ENCODE assay signal across 8 mouse cellular contexts in genomic region chr14:59075845-59076745, GRCm38 (mm10).
A peak's percentile ranks its signal among the peaks of the same experiment; 100 is the strongest.
DNase-seq lines count a peak whose midpoint lies in the region; ATAC-seq and TF ChIP-seq lines count a peak whose summit lies in the region.

No protein-coding gene starts in this region.

- no peaks in the 10 kb centered on the region for H3K4me1 ChIP-seq in intestine, embryonic 14.5 days (replicated peaks; ENCODE audit: control insufficient read depth, insufficient read depth, low read length)
- no peaks in the 10 kb centered on the region for H3K4me1 ChIP-seq in intestine, postnatal 0 days (replicated peaks; ENCODE audit: control insufficient read depth, insufficient read depth, low read length)
- H3K4me1 ChIP-seq in heart, embryonic 14.5 days (ENCODE audit: control insufficient read depth in 2 of 2, insufficient read depth in 2 of 2, low read length in 2 of 2), result peaks cover 0 to 5% of the 10 kb centered on the region in 2 experiments; a peak in 3 of 4 replicates
- peaks cover 7% of the 10 kb centered on the region; the same call in 1 of the 2 replicates for H3K4me1 ChIP-seq in midbrain, embryonic 13.5 days (replicated peaks)

- H3K4me2 ChIP-seq in intestine, embryonic 14.5 days (ENCODE audit: low read length), result peak overlapping the region; percentile 30
- no peak overlapping the region for H3K4me2 ChIP-seq in intestine, postnatal 0 days (replicated peaks; ENCODE audit: low read depth)
- H3K4me2 ChIP-seq in heart, embryonic 14.5 days (ENCODE audit: low read length), result peak overlapping the region; percentile 57
- peak overlapping the region; percentile 36 for H3K4me2 ChIP-seq in midbrain, embryonic 13.5 days (replicated peaks)

- no peak overlapping the region for H3K4me3 ChIP-seq in intestine, embryonic 14.5 days (ENCODE audit: low read depth, low read length)
- no peak overlapping the region for H3K4me3 ChIP-seq in intestine, postnatal 0 days (ENCODE audit: low read depth, low read length)
- no peak overlapping the region for H3K4me3 ChIP-seq in heart, embryonic 14.5 days (ENCODE audit: control insufficient read depth in 1 of 2, insufficient read depth in 1 of 2, low read depth in 1 of 2, low read length in 2 of 2)
- H3K4me3 ChIP-seq in midbrain, embryonic 13.5 days (replicated peaks), result no peak overlapping the region

- 43% methylated on average over 29 of the region's 29 CpGs for WGBS in intestine, embryonic 14.5 days
- WGBS in intestine, postnatal 0 days, result 39% methylated on average over 29 of the region's 29 CpGs
- 31% methylated on average over 29 of the region's 29 CpGs for WGBS in heart, embryonic 14.5 days
- 37% methylated on average over 29 of the region's 29 CpGs for WGBS in midbrain, embryonic 13.5 days

- H3K27me3 ChIP-seq in intestine, embryonic 14.5 days (replicated peaks; ENCODE audit: control insufficient read depth, insufficient read depth, low read length), result 0 out of 2 replicates have a peak, but pooled peaks cover 2% of the 10 kb centered on the region
- H3K27me3 ChIP-seq in intestine, postnatal 0 days (replicated peaks; ENCODE audit: control insufficient read depth, insufficient read depth, low read length), result no peaks in the 10 kb centered on the region
- H3K27me3 ChIP-seq in heart, embryonic 14.5 days (ENCODE audit: control insufficient read depth, insufficient read depth, low read length), result no peaks in the 10 kb centered on the region
- H3K27me3 ChIP-seq in midbrain, embryonic 13.5 days, result no peaks in the 10 kb centered on the region

- intact Hi-C loops in gastrocnemius, postnatal 36 days (cut with DNase I), result no loop called here

- no peaks in the 10 kb centered on the region for H3K9me3 ChIP-seq in intestine, embryonic 14.5 days (ENCODE audit: control insufficient read depth, low read length)
- H3K9me3 ChIP-seq in intestine, postnatal 0 days (ENCODE audit: control insufficient read depth), result no peaks in the 10 kb centered on the region
- no peaks in the 10 kb centered on the region for H3K9me3 ChIP-seq in heart, embryonic 14.5 days (ENCODE audit: control insufficient read depth, low read length)
- no peaks in the 10 kb centered on the region for H3K9me3 ChIP-seq in midbrain, embryonic 13.5 days

- peak; percentile 55 for DNase-seq in intestine, embryonic 14.5 days (ENCODE audit: low spot score)
- DNase-seq in embryo, embryonic 11.5 days (ENCODE audit: low read depth, low spot score), result peak; percentile 14
- no peak for DNase-seq in gastrocnemius, postnatal 36 days
- no peak for DNase-seq in adrenal gland, adult 18-20 months (ENCODE audit: low spot score in 2 of 2)
- no peak for DNase-seq in thymus, postnatal 0 days (ENCODE audit: low spot score)

- H3K27ac ChIP-seq in intestine, embryonic 14.5 days (ENCODE audit: low read depth), result no peak overlapping the region
- H3K27ac ChIP-seq in intestine, postnatal 0 days (ENCODE audit: low read depth, low read length), result no peak overlapping the region
- peak overlapping the region; percentile 24 to 37; a peak in 3 of 4 replicates for H3K27ac ChIP-seq in heart, embryonic 14.5 days (replicated peaks in 1 of 2; ENCODE audit: control insufficient read depth in 1 of 2, insufficient read depth in 1 of 2, low read depth in 2 of 2, low read length in 2 of 2)
- no peak overlapping the region for H3K27ac ChIP-seq in midbrain, embryonic 13.5 days

- no peak overlapping the region for H3K9ac ChIP-seq in intestine, embryonic 14.5 days (ENCODE audit: low read length)
- H3K9ac ChIP-seq in intestine, postnatal 0 days (ENCODE audit: low read depth, low read length), result no peak overlapping the region
- no peak overlapping the region for H3K9ac ChIP-seq in heart, embryonic 14.5 days (ENCODE audit: low read length)
- no peak overlapping the region for H3K9ac ChIP-seq in midbrain, embryonic 13.5 days (replicated peaks)

- ATAC-seq in intestine, embryonic 14.5 days (replicated peaks; ENCODE audit: low FRiP score, low TSS enrichment, low read depth), result no peak
- ATAC-seq in intestine, postnatal 0 days, result no peak
- ATAC-seq in heart, embryonic 14.5 days (ENCODE audit: insufficient number of reproducible peaks, insufficient read depth, low FRiP score, low read depth), result peak; percentile 66
- peak; percentile 56 for ATAC-seq in midbrain, embryonic 13.5 days

- no peak for TF ChIP-seq CTCF in intestine, postnatal 0 days (IDR thresholded peaks at IDR 0.05; ENCODE audit: low read depth)

- H3K36me3 ChIP-seq in intestine, embryonic 14.5 days (ENCODE audit: control insufficient read depth, insufficient read depth, low read length), result no peaks in the 10 kb centered on the region
- no peaks in the 10 kb centered on the region for H3K36me3 ChIP-seq in intestine, postnatal 0 days (ENCODE audit: control insufficient read depth, insufficient read depth)
- H3K36me3 ChIP-seq in heart, embryonic 14.5 days (ENCODE audit: control insufficient read depth, insufficient read depth, low read length), result no peaks in the 10 kb centered on the region
- H3K36me3 ChIP-seq in midbrain, embryonic 13.5 days, result no peaks in the 10 kb centered on the region

Comparison
In these comparisons a context has a peak if more than half of its experiments do, and no peak if none do; other contexts are left out.
1. ATAC-seq: peak in heart, embryonic 14.5 days (single experiment) and midbrain, embryonic 13.5 days (single experiment); none in intestine, embryonic 14.5 days (single experiment) and intestine, postnatal 0 days (single experiment).
2. DNase-seq: peak in intestine, embryonic 14.5 days (single experiment) and embryo, embryonic 11.5 days (single experiment); none in gastrocnemius, postnatal 36 days (0 of 2), adrenal gland, adult 18-20 months (0 of 2) and thymus, postnatal 0 days (single experiment).
3. H3K27ac ChIP-seq: peak in heart, embryonic 14.5 days (2 of 2); none in intestine, embryonic 14.5 days (single experiment), intestine, postnatal 0 days (single experiment) and midbrain, embryonic 13.5 days (single experiment).